Mouse (Mus musculus) CH12F3 (cell line): ENCODE measurements around the gene Ston1.

Source experiments
- in situ Hi-C: fragments of 300-500 bp; cut with MboI; formaldehyde crosslinking; loops from 2 replicates; pipeline ENCODE4 v1.14.3; 2020; ENCODE audit warnings: low sequenced_read_pairs

Ston1 gene

DNA sequence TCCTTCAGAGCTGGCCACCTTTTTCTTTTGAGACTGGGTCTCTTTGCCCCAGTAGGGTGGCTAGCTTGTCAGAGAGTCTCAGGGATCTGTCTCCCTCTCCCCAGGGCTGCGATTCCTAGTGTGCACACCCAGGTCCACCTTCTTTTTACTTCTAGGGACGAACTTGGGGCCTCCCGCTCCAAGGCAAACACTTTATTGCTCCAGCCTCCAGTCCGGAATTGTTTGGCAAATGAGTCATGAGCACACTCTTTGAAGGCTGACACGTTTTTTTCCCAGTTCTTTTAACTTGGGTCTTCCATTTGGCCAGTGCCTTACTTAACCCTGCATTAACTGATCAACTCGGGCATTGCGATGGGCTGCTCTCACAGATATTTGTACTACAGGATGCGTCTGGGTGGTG, 14.1 kb upstream of the Ston1 start:
- in situ Hi-C loops: no loop called here

DNA sequence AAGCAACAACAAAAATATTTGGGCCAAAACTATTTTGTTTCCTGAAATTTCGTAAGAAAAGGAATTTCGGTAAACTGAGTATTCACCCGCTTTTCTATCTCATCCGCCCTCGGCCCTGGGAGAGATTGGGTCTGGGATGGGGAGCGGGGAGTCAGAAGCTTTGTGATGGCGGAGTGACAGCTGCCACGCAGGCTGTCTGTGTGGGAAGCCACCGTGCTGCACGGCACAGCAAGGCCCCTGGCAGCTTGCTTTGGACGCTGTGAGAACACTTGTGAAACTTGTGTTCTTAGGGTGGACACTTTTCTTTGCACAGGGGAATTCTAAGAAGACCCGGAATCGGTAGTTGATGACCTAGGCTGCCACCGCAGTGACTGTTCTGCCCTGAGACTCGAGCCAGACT, 10.1 kb upstream of the Ston1 start:
- in situ Hi-C loops: no loop called here

DNA sequence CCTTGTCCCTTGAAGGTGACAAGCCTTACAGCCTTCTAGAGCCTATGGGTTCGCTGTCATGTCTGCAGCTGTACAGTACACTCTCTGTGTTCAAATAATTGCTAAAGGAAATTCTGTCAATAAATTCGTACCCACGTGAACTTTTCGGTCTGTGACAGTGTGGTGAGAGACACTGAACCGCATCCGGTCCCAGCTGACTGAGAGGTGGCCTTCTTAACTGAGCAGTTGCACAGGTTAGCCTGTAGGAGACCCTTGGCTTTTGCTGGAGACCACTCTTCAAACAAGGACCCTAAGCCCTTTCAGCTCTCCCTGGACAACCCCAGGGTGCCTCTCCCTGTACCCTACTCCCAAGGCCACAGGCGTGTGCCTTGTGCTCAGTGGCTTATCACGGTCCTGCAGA, 9.3 kb upstream of the Ston1 start:
- in situ Hi-C loops: no loop called here

DNA sequence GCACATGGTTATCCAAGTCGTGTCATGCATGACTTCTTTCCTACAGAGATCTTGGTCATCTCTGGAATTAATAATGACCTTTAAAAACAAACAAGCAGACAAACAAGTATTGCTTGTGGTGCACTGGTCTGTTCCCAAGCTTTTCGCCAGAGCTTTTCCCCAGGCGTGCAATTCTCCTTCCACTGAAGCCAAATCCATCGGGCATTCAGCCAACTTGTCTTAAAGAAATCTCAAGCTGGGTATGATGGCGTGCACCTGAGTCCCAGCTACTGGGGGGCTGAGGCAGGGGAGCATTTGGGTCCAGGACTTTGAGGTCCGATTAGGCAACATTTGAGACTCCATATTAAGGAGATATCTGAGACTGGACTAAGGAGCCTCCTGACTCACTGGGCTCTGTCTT, 7.2 kb upstream of the Ston1 start:
- in situ Hi-C loops: no loop called here

DNA sequence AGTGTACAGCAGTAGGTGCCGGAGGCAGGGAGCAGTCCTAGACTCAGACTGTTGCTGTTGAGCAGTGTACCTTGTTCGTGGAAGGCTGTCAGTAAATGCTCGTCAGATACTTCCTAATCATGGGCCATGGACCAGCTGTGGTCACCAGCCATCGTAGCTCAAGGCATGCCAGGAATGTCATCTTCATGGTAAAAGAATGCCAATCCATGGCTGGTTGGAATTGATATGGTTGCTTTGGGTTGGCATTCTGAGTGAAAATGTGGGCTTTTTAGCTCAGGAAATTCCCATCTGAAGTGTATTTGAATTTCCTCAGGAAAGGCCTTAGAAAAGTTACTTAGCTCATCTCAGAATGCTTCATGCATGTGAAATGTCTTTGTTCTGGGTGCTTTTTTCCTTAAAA, 2.4 kb upstream of the Ston1 start:
- in situ Hi-C loops: no loop called here

DNA sequence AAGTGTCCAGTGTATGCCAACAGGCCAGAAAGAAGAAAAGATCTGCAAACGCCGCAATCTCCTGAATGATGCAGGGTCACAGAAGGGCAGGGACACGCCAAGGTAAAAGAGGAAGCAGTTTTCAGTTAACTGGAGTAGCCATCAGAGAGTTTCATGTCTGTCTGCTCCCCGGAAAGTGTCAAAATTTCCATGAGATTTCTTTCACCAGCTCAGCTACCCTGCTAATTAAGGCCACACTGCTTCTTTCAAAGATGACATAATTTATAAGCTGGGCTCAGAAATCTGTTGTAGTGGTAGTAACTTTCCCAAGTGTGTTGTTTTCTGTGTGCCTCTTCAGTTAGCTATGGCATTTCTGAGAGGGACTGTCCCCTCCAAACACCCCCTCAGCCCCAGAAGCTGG, 1.4 kb upstream of the Ston1 start:
- in situ Hi-C loops: no loop called here

DNA sequence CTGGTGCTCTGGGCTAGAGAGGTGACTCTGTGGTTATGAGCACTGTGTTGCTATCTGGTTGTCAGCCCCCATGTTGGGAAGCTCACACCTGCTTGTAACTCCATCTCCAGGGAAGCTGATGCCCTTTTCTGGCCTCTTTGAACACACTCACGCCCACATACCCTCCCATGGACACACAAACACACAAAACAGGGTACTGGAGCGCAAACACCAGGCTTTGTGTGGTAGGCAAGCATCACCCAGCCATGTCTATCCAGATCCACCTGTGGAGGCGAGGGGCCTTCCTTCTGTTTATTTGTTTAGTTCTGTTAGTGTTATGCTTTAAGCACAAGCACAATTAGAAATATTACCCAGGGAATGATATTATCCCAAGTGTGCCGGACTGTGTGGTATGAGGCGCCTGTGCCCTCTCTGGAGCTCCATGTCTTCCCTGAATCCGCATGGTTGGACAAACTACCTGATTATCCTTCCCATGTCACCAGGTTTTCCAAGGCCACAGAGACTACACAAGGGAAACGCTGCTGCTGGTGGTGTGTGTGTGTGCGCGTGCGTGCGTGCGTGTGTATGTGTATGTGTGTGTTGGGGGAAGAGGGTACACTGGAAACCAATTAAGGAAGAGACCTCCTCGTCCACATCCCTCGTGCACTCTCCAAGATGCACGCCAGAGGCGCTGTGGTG, 801 bp upstream of the Ston1 start:
- in situ Hi-C loops: no loop called here

DNA sequence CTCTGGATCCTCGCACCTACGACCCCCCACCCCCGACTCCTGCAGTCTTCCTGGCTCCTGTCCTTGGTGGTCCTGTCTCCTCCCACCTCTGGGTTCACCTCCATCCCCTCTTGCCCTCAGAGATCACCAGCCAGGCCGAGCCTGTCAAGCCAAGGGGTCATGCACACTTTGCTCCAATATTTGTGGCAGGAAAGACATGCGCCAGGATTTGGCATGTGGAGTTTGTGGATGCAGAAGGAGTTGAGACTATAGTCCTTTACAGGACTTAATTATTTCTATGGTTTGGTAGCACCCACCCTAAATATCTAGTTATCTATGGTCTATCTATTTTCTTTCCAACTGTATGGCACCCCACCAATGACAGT, 554 bp downstream of the Ston1 start:
- in situ Hi-C loops: no loop called here

DNA sequence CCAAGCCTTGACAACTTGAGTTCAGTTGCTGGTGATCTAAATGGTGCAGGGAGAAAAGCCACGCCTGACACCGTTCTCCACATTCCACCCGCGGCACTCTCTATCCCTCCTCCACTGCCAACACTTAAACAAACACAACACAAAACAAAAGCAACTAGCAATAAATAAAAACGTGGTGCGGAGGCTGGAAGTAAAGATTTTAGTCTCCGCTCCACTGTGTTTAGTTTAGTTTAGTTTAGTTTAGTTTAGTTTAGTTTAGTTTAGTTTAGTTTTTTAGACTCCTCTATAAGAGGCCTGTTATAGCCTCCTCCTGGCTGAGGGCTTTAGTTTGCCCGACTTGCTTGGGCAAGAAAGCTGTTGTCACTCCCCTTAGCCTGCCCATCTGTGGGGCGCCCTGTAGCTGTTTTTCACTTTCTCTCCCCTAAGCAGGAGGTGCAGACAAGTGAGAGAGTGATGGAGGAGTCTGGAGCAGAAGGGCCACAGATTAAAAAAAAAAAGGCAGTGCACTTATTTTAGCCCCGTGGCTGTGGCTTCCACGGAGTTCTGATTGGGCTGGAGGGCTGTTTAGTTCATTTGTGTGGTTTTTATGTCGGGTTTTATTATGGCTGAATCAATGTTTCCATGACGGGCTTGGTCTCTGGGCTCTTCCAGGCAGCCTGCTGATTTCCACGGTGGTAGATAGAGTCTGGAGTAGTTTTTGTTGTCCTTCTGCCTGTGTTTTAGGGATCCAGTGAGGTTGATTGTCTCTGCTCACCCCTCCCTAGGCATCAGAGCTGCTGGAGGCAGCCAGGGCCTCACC, 1.3 kb downstream of the Ston1 start:
- in situ Hi-C loops: no loop called here

DNA sequence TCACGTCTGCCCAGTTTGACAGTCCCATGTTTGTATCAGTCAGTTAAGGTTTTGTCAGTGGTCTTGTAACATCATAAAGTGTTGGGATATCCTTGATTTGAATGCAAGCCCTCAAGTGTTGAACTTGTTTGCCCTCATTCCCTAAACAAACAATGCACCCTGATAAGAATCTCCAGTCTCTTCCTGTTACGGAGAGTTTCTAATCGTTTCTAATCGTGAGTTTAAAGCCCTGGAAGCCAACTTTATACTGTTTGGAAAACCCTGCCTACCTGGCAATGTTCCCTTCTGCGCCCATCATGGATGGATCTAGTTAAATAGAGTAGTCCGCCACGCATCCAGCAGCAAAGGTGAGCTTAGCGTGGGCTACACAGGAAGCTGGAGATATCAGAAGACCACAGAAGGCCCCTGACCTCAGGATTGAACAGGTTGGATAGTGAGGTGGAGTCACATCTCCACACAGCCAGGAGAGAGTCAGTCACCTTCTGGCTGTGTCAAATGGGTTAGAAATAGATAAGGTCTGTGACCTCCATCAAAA, 3.1 kb downstream of the Ston1 start:
- in situ Hi-C loops: no loop called here

DNA sequence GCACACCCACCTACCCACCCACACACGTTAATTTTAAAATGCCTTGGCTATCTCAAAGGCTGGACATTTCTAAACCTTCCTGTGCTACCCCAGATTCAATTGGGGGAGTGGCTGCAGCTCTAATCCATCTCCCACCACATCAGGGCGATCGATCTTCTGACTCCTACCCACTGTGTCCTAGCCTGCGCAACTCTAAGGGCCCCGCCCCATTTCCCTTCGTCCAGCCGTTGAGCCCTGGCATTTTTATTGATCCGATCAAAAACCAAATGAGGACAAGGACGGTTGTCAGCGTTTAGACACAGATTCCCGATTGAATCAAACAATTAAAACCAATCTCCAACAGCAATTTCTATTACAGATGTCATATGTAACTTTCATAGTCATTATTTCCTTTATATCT, 6.5 kb downstream of the Ston1 start:
- in situ Hi-C loops: no loop called here

DNA sequence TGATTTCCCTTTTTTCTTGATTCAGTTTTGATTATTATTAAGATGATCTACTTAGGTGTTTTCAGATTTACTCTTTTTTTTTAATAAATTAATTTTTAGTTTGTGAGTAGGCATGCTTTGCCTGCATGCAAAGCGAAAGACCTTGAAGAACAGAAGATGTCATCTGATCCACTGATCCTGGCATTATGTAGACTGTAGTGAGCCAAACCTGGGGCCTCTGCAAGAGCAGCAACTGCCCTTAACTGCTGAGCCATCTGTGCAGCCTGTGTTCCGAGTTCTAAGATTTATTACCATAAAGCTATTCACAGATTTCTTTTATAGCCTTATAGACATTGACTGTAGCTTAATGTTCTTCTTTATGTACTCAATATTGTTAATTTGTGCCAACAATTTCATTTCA, 8.6 kb downstream of the Ston1 start:
- in situ Hi-C loops: no loop called here

DNA sequence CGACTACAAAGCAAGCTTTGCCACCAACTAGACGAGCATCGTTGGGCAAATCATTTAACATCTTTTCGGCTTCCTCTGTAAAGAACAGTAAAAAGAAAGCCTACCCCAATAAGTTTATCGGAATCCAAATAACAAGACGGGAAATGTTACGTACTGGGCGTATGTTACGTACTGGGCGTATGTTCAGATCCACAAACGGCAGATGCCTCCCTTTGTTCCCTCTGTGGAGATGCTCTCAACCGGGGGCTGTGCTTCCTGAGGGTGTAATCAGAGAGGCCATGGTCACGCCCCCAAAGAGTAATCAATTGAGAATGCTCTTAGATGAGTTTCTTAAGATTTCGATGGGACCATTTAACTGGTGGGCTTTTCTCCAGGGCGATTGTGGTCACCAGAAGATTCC, 11.9 kb downstream of the Ston1 start:
- in situ Hi-C loops: no loop called here

DNA sequence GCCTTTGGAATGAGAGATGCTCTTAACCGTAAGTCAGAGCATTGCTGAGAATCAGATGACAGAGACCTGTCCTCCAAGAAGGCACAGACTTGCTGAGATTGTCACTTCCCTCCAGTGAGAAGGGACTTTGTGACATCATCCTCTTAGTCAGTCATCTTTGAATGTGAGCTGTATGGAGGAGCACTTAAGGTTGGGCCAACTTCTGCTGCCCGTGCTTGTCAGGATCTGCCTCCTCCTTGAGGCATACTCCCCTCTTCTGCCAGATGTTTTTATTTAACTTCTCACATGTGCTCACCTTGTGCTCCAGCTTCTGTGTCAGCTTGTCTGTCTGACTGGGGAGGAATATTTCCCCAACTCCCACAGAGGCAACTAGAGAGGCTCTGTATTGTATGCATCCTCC, 13.6 kb downstream of the Ston1 start:
- in situ Hi-C loops: no loop called here

DNA sequence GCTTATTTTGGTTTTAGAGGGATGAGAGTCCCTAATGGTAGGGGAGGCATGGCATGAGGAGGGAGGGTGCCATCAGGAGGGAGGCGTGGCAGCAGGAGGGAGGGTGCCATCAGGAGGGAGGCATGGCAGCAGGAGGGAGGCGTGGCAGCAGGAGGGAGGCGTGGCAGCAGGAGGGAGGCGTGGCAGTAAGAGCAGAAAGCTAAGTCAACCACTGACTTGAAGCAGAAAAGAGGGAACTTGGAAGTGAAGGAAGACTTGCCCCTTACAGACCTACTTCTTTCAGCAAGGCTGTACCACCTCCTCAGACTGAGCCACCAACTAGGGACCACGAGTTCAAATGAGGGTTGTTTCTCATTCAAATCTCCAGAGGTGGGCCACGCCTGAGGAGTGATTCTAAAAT, 15.7 kb downstream of the Ston1 start:
- in situ Hi-C loops: no loop called here

DNA sequence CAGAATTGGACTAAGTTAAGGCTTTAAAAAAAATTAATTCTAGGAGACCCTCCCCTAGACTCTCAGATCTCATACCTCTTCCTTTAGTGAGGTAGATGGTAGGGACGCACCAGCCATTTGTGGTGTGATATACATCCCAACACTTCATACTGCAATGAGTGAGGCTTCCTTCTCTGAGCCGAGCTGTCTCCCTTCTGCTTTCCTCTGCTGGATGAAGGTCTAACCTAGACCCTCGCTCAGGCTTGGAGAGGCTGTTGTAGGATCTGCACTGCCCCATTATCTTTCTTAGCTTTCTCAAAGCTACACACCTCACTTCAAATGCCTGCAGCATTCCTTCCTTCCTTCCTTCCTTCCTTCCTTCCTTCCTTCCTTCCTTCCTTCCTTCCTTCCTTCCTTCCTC, 16.2 kb downstream of the Ston1 start:
- in situ Hi-C loops: no loop called here

DNA sequence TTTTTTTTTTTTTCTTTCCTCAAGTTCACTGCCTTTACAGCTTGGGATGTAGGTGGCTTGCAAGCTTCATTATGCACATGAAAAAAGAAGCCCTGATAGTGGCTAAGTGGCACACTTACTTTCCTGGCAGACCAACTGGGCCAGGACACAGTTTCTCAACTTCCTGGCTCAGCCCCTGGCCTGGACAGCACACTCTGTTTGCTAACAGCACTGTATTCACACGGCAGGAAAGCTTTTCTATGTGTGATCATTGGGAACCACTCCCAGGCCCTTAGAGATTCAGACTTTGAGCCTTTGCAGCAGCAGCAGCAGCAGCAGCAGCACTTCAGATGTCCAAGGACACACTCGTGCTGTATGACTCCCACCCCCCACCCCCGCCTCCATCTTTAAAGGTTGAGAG, 16.8 kb downstream of the Ston1 start:
- in situ Hi-C loops: no loop called here

DNA sequence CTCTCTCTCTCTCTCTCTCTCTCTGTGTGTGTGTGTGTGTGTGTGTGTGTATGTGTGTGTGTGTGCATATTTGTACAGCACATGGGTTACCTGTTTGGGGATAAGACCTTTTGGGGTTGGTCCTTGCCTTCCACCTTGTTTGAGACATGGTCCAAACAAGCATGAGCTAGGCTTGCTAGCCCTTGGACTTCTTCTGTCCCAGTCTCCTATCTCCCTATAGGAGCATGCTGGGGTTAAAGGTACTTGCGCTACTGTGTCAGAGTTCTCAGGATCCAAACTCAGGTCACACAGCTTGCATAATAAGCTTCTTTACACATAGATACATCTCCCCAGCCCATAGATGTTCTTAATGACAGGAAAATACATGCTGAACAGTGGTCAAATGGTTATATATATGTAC, 17.2 kb downstream of the Ston1 start:
- in situ Hi-C loops: no loop called here

DNA sequence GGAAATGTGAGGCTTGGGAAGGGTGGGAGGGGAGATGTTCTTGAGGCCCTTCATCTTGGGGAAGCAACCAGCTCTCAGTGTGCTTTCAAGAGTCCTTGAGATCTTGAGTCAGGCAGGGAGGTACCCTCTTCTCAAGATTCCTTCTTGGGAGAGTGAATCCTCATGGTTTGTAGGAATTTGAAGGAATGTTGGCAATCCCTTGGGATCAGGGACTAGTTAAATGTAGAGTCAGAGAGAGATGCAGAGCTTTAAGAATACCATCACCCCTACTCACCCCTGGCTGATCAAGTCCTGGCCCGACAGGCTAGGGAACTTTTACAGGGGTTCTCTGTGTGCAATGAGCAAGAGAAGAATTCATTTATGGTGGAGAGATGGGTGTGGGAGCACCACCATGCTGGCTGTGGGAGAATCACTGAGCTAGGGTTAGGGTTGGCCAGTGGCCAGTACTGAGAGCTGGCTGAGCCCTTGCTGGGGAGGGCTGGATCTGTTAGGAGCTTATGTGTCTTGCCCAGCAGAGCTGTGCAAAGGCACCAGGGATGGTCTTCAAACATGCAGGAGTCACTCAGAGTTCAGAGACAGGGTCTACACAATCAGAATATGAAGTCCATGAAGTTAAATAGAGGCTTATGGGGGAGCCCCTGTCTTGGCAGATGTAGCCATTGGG, 18.1 kb downstream of the Ston1 start:
- in situ Hi-C loops: no loop called here

DNA sequence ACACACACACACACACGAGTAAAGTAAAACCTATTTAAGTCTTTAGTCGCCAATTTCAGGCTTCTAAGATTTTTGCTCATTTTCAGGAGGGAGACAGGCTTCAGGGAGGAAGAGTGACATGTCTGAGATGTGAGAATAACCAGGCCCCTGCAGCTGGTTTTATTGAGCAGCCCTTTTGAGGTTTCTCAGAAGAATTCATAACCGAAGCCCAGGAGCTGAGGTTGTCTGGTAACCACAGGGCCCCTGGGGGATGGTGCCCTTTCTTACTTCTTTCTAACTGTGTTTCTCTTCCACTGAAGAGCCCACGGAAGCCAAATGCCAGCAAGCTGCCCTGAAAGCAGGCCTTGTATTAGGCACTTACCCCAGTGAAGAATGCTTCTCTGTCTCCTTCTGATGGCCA, 23.5 kb downstream of the Ston1 start:
- in situ Hi-C loops: no loop called here

DNA sequence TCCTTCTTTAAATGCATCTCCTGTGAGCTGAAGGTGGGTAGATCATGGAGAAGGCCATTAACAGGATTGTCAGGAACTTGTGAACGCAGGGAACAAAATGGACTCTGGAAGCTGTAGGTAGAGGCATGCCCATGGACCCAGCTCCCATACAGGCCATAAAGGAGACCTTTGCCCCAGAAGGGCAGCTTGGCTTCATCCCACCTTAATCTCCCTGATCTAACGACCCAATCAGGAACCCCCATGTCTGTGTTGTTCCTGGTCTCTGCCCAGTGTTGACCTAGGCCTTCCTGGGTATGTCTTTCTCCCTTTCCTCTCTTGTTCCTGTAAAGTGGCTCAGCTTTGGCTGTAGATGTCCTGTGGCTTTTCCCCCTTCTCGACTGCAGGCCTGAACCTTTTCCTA, 23.9 kb downstream of the Ston1 start:
- in situ Hi-C loops: no loop called here

DNA sequence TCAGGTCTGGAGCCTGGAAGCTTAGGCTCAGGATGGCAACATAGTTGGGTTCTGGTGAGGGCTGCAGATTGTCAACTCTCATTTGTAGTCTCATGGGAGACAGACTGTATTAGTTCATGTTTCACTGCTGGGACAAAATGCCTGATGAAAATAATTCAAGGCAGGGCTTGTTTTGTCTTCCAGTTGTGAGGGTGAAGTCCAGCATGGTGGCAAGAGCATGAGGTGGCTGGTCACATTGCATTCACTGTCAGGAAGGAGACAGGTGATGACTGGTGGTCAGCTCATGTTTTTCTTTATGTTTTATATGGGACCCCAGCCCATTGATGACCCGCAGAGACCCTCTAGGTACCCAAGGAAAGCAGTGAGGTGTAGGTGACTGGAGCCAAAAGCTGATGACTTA, 25.2 kb downstream of the Ston1 start:
- in situ Hi-C loops: no loop called here
